Mouse (Mus musculus) effector memory CD4-positive, alpha-beta T cell, adult 7 months (primary cell): ENCODE results near the gene Rfx7. TPM values are rescaled to one million over a fixed set of nuclear protein-coding genes. Genes with fewer than 3 reads are reported as not detected.

Experiments used
- polyA plus RNA-seq: library from polyadenylated mRNA; unstranded; fragments of 100-300 nt; shearing (Covaris generic); gene quantifications from one replicate; pipeline ENCODE4 v1.2.1, GENCODE M21; 2017

The Rfx7 gene
- polyA plus RNA-seq, result 27.5 TPM

GRCm38 (mm10) chr9:72531996-72532380, at the start of gene Rfx7:
Rfx7 (plus strand) TSS chr9:72532240.

GRCm38 (mm10) chr9:72492194-72492565, 39.9 kb upstream of the Rfx7 start, which contains the start of gene Tex9:
Tex9 (minus strand) TSS chr9:72492212.

DNA sequence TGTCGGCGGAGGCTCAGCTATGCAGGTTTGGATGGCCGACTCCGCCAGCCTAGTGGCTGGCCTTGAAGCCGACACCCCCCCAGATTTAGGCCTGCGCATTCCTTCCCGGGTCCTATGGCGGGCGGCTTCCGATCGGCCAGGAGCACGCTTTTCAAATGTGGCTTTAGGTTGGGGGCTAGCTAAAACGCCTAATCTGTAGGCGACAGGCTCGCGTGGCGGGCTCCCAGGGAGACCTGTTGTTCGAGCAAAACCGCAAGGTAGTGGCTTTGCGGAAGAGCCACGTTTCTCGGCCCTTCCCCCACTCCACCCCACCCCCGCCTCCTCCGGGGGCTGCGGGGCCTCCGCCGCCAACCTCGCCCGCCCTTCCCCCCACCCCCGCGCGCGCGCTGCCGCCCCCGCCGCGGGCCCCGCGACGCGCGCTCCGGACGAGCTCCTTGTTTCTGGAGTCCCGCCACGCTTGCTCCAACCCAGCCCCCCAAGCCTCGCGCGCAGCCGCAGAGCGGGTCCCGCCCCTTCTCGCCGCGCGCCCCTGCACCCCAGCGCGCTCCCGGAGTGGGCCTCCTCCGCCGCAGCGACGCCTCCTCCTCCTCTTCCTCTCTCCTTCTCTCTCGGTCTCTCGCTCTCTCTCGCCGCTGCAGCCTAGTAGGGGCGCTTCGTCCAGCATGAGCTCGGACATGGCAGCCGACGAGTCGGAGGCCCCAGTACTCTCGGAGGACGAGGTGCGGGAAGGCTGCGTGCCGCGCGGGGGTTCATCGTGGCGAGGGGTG, 130.0 kb downstream of the Rfx7 start, which contains the start of gene Nedd4:
TSS of gene Nedd4 (plus strand) at position 452 of the 767 bp plus-strand sequence.

Other genes with a start within 250 kb of the Rfx7 start
- 15.1 TPM for gene Mns1, start 94.2 kb upstream of the Rfx7 start, polyA plus RNA-seq
- gene Tex9, start 40.0 kb upstream of the Rfx7 start, polyA plus RNA-seq, result 7.5 TPM
- gene Nedd4, start 130.1 kb downstream of the Rfx7 start, polyA plus RNA-seq, result 8.4 TPM